Mouse (Mus musculus) forebrain, embryonic 13.5 days (tissue): ENCODE results near the gene Galnt9. TPM values are rescaled to one million over a fixed set of nuclear protein-coding genes. Genes with fewer than 3 reads are reported as not detected.

Experiments used
- ATAC-seq: fragments of 200-750 bp; cut with Nextera tagmentation; 2 replicates; pipeline ENCODE4 v1.8.0; 2017
- H3K27ac ChIP-seq: fragments of 300-500 bp; sonication (generic); 2 replicates; pipeline ENCODE4 v1.5.1; 2015; ENCODE audit warnings: inconsistent platforms, mild to moderate bottlenecking, moderate library complexity
- H3K27me3 ChIP-seq: fragments of 300-500 bp; sonication (generic); 2 replicates; pipeline ENCODE4 v1.6.1; 2015; ENCODE audit warnings: mild to moderate bottlenecking, inconsistent platforms
- H3K36me3 ChIP-seq: fragments of 300-500 bp; sonication (generic); 2 replicates; pipeline ENCODE4 v1.6.1; 2015; ENCODE audit warnings: mild to moderate bottlenecking, inconsistent platforms; ENCODE audit not compliant: poor library complexity, severe bottlenecking
- H3K4me1 ChIP-seq: fragments of 300-500 bp; sonication (generic); 2 replicates; pipeline ENCODE4 v1.6.1; 2015; ENCODE audit warnings: inconsistent platforms
- H3K4me2 ChIP-seq: fragments of 300-500 bp; sonication (generic); 2 replicates; pipeline ENCODE4 v1.6.1; 2015; ENCODE audit warnings: inconsistent platforms, mild to moderate bottlenecking, moderate library complexity
- H3K4me3 ChIP-seq: fragments of 300-500 bp; sonication (generic); 2 replicates; pipeline ENCODE4 v1.5.1; 2015; ENCODE audit warnings: mild to moderate bottlenecking, inconsistent platforms
- H3K9ac ChIP-seq: fragments of 300-500 bp; sonication (generic); 2 replicates; pipeline ENCODE4 v1.6.1; 2015; ENCODE audit warnings: mild to moderate bottlenecking, inconsistent platforms
- H3K9me3 ChIP-seq: fragments of 300-500 bp; sonication (generic); replicated peaks from 2 replicates; pipeline ENCODE4 v1.6.1; 2016; ENCODE audit warnings: inconsistent platforms
- WGBS: fragments of 180-500 bp; shearing (Covaris S2); methylation state at CpG from one replicate; pipeline ENCODE4 v1.1.7; 2015; 5-methylcytosine and 5-hydroxymethylcytosine counted together
- polyA plus RNA-seq: library from polyadenylated mRNA; unstranded; fragments of >200 nt; fragmentation: Nextera tagmentation; extraction: Ambion mirVana; gene quantifications from 2 replicates; pipeline ENCODE4 v1.2.1, GENCODE M21; 2015

Gene Galnt9
- polyA plus RNA-seq, 1 experiment from 2014 or later: 4.8 TPM

DNA sequence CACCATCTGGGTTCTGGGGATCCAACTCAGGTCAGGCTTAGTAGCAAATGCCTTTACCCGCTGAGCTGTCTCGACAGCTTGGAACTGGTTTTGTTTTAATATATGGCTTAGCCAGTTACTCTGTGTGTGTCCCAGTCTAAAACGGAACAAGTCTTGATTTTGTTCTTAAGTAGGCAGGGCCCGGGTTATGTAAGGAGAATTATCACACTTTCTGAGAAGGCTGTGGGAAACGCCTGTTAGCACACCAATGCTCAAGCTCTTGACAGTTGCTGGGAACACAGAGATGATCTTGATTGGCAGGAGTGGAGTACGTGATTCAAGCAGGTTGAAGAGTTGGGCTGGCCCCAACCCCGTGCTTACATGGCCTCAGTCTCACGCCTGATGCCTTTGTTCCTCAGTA is 15.5 kb downstream of the Galnt9 start:
- Histone ChIP-seq H3K4me1 (no peaks in the 10 kb centered on the region), H3K27me3 (no peaks in the 10 kb centered on the region), H3K4me3 (no peak overlapping the region), H3K4me2 (no peak overlapping the region), H3K36me3 (no peaks in the 10 kb centered on the region), H3K9me3 (no peaks in the 10 kb centered on the region), H3K9ac (no peak overlapping the region), H3K27ac (no peak overlapping the region)
- WGBS: 91% methylated on average over 8 of the region's 8 CpGs
- no peak for ATAC-seq

GRCm38 (mm10) chr5:110562741-110563326 is 18.7 kb downstream of the Galnt9 start:
- H3K36me3 ChIP-seq: no peaks in the 10 kb centered on the region
- no peak overlapping the region for H3K4me2 ChIP-seq
- whole genome bisulfite sequencing: 84% methylated on average over 16 of the region's 16 CpGs
- H3K9me3 ChIP-seq: no peaks in the 10 kb centered on the region
- no peaks in the 10 kb centered on the region for H3K27me3 ChIP-seq
- H3K4me1 ChIP-seq: no peaks in the 10 kb centered on the region
- 0 out of 2 replicates have a peak overlapping the region, but pooled peaks have one; percentile 2 for H3K27ac ChIP-seq
- H3K4me3 ChIP-seq: no peak overlapping the region
- no peak overlapping the region for H3K9ac ChIP-seq
- ATAC-seq: peak; percentile 51; the same call in 1 of the 2 replicates

GRCm38 (mm10) chr5:110564986-110565644 is 21.0 kb downstream of the Galnt9 start:
- WGBS: 59% methylated on average over 4 of the region's 4 CpGs
- Histone ChIP-seq H3K4me1 (no peaks in the 10 kb centered on the region), H3K4me2 (no peak overlapping the region), H3K27ac (no peak overlapping the region), H3K27me3 (no peaks in the 10 kb centered on the region), H3K9me3 (no peaks in the 10 kb centered on the region), H3K36me3 (no peaks in the 10 kb centered on the region), H3K9ac (no peak overlapping the region), H3K4me3 (no peak overlapping the region)
- ATAC-seq: no peak

DNA sequence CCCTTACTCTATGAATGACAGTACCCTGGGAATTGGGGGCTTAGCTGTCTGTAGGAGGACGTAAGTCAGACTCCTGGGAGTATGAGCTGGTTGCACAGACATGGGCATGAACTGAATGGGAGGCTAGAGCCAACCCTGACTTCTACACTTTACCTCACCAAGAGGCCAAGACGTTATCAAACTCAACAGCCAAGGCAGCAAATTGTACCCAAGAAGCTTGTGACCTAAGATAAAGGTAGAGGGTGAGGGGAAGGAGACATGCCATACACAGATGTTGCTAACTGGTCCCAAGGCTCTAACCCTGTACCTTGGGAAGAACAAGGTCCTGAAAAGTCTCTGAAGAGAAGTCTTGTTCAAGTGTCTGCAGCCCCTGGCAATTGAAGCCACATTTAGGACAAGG is 23.4 kb downstream of the Galnt9 start:
- H3K36me3 ChIP-seq: no peaks in the 10 kb centered on the region
- 75% methylated on average over 2 of the region's 2 CpGs for WGBS

GRCm38 (mm10) chr5:110574888-110575287 is 30.7 kb downstream of the Galnt9 start:
- Histone ChIP-seq H3K4me3 (no peak overlapping the region), H3K27ac (no peak overlapping the region), H3K9ac (no peak overlapping the region), H3K36me3 (no peaks in the 10 kb centered on the region), H3K27me3 (no peaks in the 10 kb centered on the region), H3K9me3 (no peaks in the 10 kb centered on the region), H3K4me2 (no peak overlapping the region), H3K4me1 (no peaks in the 10 kb centered on the region)
- 81% methylated on average over 6 of the region's 6 CpGs for WGBS
- no peak for ATAC-seq

More for the DNA sequence above, 23.4 kb downstream of the Galnt9 start:
- Histone ChIP-seq H3K4me3 (no peak overlapping the region), H3K9ac (no peak overlapping the region), H3K27me3 (no peaks in the 10 kb centered on the region), H3K9me3 (no peaks in the 10 kb centered on the region), H3K4me2 (no peak overlapping the region), H3K4me1 (no peaks in the 10 kb centered on the region), H3K27ac (no peak overlapping the region)
- no peak for ATAC-seq

GRCm38 (mm10) chr5:110579296-110579695 is 35.1 kb downstream of the Galnt9 start:
- Histone ChIP-seq H3K4me3 (no peak overlapping the region), H3K4me1 (no peaks in the 10 kb centered on the region), H3K27ac (no peak overlapping the region), H3K9ac (no peak overlapping the region), H3K4me2 (no peak overlapping the region), H3K27me3 (no peaks in the 10 kb centered on the region), H3K36me3 (no peaks in the 10 kb centered on the region), H3K9me3 (no peaks in the 10 kb centered on the region)
- ATAC-seq: no peak
- WGBS: 92% methylated on average over 4 of the region's 4 CpGs

- H3K36me3 ChIP-seq: no peaks in the 10 kb centered on the region
- H3K27me3 ChIP-seq: no peaks in the 10 kb centered on the region
- H3K27ac ChIP-seq: no peak overlapping the region
- no peaks in the 10 kb centered on the region for H3K4me1 ChIP-seq
- H3K9ac ChIP-seq: no peak overlapping the region
- H3K4me2 ChIP-seq: no peak overlapping the region
- 0 out of 2 replicates have a peak, but pooled peaks have one; percentile 24 for ATAC-seq
- 66% methylated on average over 19 of the region's 19 CpGs for WGBS
- H3K4me3 ChIP-seq: no peak overlapping the region
- H3K9me3 ChIP-seq: no peaks in the 10 kb centered on the region
Measured at GRCm38 (mm10) chr5:110580569-110581239, 36.5 kb downstream of the Galnt9 start.

- H3K4me1 ChIP-seq: no peaks in the 10 kb centered on the region
- H3K36me3 ChIP-seq: no peaks in the 10 kb centered on the region
- ATAC-seq: no peak
- H3K27me3 ChIP-seq: no peaks in the 10 kb centered on the region
- no peak overlapping the region for H3K4me2 ChIP-seq
- no peaks in the 10 kb centered on the region for H3K9me3 ChIP-seq
- no peak overlapping the region for H3K9ac ChIP-seq
- H3K27ac ChIP-seq: no peak overlapping the region
- 76% methylated on average over 10 of the region's 10 CpGs for WGBS
- H3K4me3 ChIP-seq: no peak overlapping the region
Measured at GRCm38 (mm10) chr5:110582647-110583538, 38.7 kb downstream of the Galnt9 start.

- H3K4me2 ChIP-seq: no peak overlapping the region
- no peak overlapping the region for H3K4me3 ChIP-seq
- H3K9ac ChIP-seq: no peak overlapping the region
- H3K9me3 ChIP-seq: no peaks in the 10 kb centered on the region
- no peaks in the 10 kb centered on the region for H3K36me3 ChIP-seq
- H3K27me3 ChIP-seq: no peaks in the 10 kb centered on the region
- ATAC-seq: no peak
- no peaks in the 10 kb centered on the region for H3K4me1 ChIP-seq
- no peak overlapping the region for H3K27ac ChIP-seq
Measured at GRCm38 (mm10) chr5:110587467-110587866, 43.3 kb downstream of the Galnt9 start.

GRCm38 (mm10) chr5:110589833-110590232 is 45.7 kb downstream of the Galnt9 start:
- no peak overlapping the region for H3K4me2 ChIP-seq
- no peaks in the 10 kb centered on the region for H3K36me3 ChIP-seq
- H3K27ac ChIP-seq: no peak overlapping the region
- no peaks in the 10 kb centered on the region for H3K4me1 ChIP-seq
- ATAC-seq: no peak
- H3K27me3 ChIP-seq: 0 out of 2 replicates have a peak, but pooled peaks cover 7% of the 10 kb centered on the region
- H3K9me3 ChIP-seq: no peaks in the 10 kb centered on the region
- WGBS: 91% methylated on average over 8 of the region's 8 CpGs
- H3K9ac ChIP-seq: no peak overlapping the region
- no peak overlapping the region for H3K4me3 ChIP-seq

- H3K4me2 ChIP-seq: no peak overlapping the region
- no peak overlapping the region for H3K9ac ChIP-seq
- no peaks in the 10 kb centered on the region for H3K36me3 ChIP-seq
- ATAC-seq: no peak
- H3K27me3 ChIP-seq: 0 out of 2 replicates have a peak, but pooled peaks cover 11% of the 10 kb centered on the region
- H3K4me1 ChIP-seq: no peaks in the 10 kb centered on the region
- H3K4me3 ChIP-seq: no peak overlapping the region
- no peak overlapping the region for H3K27ac ChIP-seq
- 95% methylated on average over 8 of the region's 8 CpGs for WGBS
- H3K9me3 ChIP-seq: no peaks in the 10 kb centered on the region
Measured at GRCm38 (mm10) chr5:110594465-110594864, 50.3 kb downstream of the Galnt9 start.

DNA sequence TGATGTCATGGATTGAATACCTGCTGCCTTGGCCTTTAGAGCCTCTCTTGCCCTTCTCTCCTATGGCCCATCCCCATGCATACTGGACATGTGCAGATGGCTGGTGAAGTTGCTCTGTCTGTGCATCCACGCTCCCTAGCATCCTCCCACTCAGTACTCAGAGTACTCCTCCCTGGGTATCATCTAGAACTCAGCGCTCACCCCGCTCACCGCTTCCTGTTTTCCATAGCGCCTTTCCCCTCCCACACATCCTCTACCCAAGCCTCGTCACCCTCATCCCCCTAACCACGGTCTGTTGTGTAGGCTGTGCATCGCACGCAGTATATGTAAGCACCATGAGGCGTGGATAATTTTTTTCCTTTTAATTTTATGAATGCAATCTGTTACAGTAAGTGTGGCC is 51.2 kb downstream of the Galnt9 start:
- WGBS: 93% methylated on average over 10 of the region's 10 CpGs
- no peak overlapping the region for H3K4me2 ChIP-seq
- H3K27ac ChIP-seq: no peak overlapping the region
- 0 out of 2 replicates have a peak, but pooled peaks cover 11% of the 10 kb centered on the region for H3K27me3 ChIP-seq
- no peaks in the 10 kb centered on the region for H3K4me1 ChIP-seq
- H3K4me3 ChIP-seq: no peak overlapping the region
- H3K36me3 ChIP-seq: no peaks in the 10 kb centered on the region
- no peak for ATAC-seq
- no peak overlapping the region for H3K9ac ChIP-seq
- H3K9me3 ChIP-seq: no peaks in the 10 kb centered on the region
